Mouse (Mus musculus) cerebellum, adult 2 months (tissue): ENCODE results near the gene Hmgn1.

ENCODE experiments used
- CTCF ChIP-seq: fragments of 200-500 bp; IDR thresholded peaks from 2 replicates; pipeline ENCODE4 v1.5.1; 2011; ENCODE audit warnings: low read depth, mild to moderate bottlenecking, control low read depth, low read length, moderate library complexity, borderline replicate concordance; ENCODE audit not compliant: insufficient read depth
- POLR2A ChIP-seq: fragments of 200-500 bp; IDR thresholded peaks from 2 replicates; pipeline ENCODE4 v1.6.1; 2011; ENCODE audit warnings: low read length, control low read depth, borderline replicate concordance; ENCODE audit not compliant: insufficient read depth

GRCm38 (mm10) chr16:96083179-96083646, 44.3 kb downstream of the Hmgn1 start:
- no peak for TF ChIP-seq POLR2A
- no peak for TF ChIP-seq CTCF
